Mouse (Mus musculus): Measurements from ENCODE around the gene Dennd4b.

DNA sequence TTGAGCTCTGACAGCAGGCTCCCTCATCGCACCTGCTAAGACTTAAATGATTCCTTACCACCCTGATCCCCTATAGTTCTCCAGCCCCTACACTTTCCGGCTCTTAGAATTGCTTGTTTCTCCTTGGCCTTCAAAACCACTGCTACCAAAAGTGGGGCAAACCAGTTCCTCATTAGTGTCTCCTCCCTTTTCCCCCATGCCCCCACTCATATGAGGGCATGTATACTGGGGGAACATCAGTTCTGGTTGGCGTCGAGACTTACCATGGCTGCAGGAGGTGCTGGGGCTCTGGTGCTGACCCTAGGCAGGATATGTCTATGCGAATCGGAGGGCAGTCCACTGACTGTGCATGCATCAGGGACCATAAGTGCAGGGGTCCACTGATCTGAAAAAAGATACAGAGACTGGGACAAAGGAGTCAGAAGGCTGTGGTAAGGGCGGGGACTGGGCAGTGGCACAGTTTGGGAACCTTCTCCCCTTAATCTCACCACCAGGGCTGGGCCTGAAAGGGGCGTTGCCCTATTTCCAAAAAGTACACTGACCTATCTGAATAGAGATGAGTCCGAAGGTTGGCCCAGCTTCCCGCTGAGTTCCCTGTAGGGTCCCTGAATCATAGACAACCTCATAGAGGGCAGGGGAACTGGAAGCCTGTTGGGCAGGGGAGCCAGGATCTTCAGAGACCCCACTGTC is 23.2 kb upstream of the Dennd4b start:
- TF ChIP-seq CTCF (conservative IDR thresholded peaks at IDR 0.05; ENCODE audit: insufficient read depth, insufficient read length, low read depth, low read length) (no peak), POLR2A (IDR thresholded peaks at IDR 0.05; ENCODE audit: low read depth, low read length) (no peak)
